Mouse (Mus musculus) 3134 (cell line): ENCODE data around the gene Ublcp1.

Experiments used
- DNase-seq: peaks from one replicate; pipeline ENCODE4 v3.0.0-alpha.2; 2011; ENCODE audit warnings: low spot score; ENCODE audit not compliant: insufficient read length; ENCODE audit errors: extremely low read depth

Ublcp1 gene

GRCm38 (mm10) chr11:44470432-44471336, at the start of gene Ublcp1:
Gene Ublcp1 (minus strand): TSS chr11:44470498.
- DNase-seq: peak; percentile 92

DNA sequence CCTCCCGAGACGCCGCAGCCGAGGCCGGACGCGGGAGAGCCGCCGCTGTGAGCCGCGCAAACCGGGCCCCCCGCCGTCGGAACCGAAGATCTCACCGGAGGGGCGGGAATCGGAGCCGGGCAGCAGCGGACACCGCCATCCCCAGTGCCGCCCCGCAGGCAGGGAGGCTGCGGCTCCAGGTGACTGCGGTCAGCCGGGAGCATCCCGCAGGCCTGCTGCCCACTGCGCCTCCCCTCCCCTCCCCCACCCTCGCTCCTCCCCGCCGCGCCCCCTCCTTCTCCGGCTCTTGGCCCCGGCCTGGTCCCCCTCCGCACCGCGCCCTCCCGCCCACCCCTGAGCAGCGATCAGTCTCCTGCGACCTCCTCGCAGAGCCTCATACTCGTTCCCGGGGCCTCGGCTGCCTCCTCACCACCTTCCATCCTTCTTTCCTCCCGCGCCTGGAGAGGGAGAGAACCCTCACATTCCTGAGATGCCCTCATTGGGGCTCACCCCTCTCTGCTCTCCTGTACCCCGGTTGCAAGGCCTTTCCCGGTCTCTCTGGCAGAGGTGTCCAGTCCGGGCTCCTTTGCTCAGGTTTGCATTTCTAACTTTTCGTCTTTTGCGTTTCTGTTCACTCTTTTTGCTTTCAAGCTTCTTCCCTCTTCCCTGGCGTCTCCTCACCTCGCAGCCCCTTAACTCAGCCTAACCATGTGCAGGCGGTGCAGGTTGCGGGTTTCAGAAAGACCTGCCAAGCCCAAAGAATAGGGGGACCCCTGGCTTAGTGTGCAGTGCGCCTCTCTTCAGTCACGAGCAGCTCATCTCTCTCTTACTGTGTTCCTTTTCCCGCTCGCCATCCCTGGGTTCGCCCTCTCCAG, 49.0 kb upstream of the Ublcp1 start:
- DNase-seq: peak; percentile 50

DNA sequence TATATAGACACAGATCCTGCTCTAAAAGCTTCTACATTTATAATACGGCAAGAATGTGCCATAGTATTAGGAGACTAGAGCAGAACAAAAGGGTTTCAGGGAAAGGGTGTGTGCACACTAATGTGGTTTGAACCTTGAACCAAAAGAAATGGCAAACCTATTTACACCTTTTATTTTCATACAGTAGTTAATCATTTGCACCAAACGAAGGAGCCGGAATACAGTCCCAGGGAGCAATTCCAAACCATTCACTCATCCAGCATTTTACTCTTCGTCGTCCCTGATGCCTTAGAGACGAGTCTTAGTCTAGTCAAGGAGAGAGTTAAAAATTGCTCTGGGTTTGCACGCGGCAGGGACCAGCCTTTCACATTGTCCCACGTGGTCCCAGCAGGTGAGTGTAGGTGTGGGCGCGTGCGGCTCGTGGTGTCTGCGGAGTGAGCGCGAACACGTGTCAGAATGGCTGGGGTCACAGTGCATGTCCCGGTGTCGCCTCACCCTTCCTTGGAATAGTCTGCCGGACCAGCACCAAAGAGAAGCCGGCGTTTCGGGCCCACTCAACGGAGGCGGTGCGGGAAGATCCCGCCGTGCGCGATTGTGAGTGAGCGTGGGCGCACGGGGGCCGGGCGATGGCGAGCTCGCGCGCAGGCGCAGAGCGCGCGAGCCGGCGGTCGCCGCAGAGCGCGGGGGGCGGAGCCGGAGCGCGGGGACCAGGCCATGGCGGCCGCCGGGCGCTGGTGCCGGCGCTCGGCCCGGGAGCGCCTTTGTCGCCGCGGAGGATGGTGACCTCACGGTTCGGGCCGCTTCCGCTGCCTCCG, 48.2 kb upstream of the Ublcp1 start, which contains the start of gene Rnf145:
Rnf145 (plus strand) TSS at position 684 of the 815 bp plus-strand sequence.
- DNase-seq: peak; percentile 77

- DNase-seq: peak; percentile 13
Measured at GRCm38 (mm10) chr11:44517561-44518280, 47.4 kb upstream of the Ublcp1 start.

DNA sequence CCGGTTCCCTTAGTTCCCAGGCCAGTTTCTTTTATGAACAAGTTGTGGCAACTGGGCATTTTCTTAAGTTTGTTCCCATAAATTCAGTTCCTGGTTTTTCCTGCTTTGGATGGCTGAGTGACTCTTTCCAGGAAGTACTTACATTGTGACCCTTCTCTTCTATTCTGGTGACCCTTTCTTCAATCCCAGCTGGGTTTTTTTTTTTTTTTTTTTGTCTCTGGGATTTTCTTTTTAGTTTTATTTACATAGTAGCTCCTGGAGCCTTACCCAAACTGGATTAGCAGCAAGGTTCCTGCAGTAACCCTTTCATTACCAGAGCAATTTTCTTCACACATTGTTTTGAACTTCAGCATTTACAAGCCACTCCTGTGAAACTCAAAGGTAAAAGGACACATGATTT, 46.1 kb upstream of the Ublcp1 start:
- no peak for DNase-seq

- DNase-seq: no peak
Measured at GRCm38 (mm10) chr11:44514666-44515065, 44.4 kb upstream of the Ublcp1 start.

DNA sequence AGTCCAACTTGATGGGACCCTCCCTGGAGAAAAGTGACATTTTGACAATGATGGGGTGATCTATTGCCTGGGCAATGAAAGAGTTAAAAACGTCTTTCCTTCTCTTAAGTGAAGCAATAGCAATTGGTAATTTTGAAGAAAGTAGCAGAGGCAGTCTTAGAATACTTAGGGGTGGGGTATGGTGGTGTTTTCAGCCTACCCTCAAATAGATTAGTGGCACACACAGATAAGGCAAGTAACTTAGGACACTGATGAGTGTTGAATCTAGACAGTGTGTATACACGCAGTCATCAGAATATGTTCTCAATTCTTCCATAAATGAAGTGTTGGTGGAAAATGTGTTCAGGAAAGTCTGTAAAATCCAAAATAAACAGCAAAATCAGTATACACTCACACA, 42.7 kb upstream of the Ublcp1 start:
- no peak for DNase-seq

- DNase-seq: no peak
Measured at GRCm38 (mm10) chr11:44512044-44513025, 42.0 kb upstream of the Ublcp1 start.

GRCm38 (mm10) chr11:44510371-44510770, 40.1 kb upstream of the Ublcp1 start:
- no peak for DNase-seq

GRCm38 (mm10) chr11:44509906-44510305, 39.6 kb upstream of the Ublcp1 start:
- DNase-seq: no peak

GRCm38 (mm10) chr11:44508876-44509275, 38.6 kb upstream of the Ublcp1 start:
- no peak for DNase-seq

GRCm38 (mm10) chr11:44504761-44505160, 34.5 kb upstream of the Ublcp1 start:
- no peak for DNase-seq

GRCm38 (mm10) chr11:44504146-44504545, 33.8 kb upstream of the Ublcp1 start:
- DNase-seq: no peak

DNA sequence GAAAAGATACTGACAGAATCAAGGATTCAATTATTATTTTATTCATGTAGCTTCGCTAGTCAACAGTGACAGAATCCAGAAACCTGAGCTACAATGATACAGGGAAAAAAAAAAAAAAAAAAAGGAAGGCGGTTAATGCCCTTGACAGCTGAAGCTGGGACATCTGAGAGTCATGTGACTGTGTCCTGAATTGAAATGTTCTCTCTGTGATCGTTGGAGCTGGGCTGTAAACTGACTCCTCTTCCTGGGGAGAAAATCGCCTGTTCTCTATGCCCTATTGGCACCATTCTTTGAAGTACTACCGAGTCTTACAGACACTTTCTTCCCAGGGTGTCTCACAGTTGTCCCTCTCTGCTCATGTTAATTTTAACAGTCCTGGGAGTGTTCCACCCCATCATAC, 32.6 kb upstream of the Ublcp1 start:
- DNase-seq: no peak

- no peak for DNase-seq
Measured at GRCm38 (mm10) chr11:44501477-44501876, 31.2 kb upstream of the Ublcp1 start.

DNA sequence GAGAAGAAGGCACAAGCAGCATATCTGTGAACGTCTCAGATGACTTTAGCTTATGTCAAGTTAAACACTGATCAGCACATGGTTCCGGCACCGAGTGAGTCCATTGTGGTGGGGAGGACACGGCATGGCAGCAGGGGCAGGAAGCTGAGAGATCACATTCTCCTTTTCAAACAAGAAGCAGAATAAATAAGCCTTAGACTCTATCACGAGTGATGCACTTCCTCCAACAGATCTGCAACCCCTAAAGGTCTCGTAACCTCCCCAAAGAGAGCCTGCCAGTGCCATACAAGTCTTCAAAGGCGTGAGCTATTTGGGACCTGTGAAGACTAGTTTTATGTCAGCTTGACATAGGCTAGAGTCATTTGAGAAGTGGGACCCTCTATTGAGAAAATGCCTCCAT, 30.7 kb upstream of the Ublcp1 start:
- DNase-seq: no peak

DNA sequence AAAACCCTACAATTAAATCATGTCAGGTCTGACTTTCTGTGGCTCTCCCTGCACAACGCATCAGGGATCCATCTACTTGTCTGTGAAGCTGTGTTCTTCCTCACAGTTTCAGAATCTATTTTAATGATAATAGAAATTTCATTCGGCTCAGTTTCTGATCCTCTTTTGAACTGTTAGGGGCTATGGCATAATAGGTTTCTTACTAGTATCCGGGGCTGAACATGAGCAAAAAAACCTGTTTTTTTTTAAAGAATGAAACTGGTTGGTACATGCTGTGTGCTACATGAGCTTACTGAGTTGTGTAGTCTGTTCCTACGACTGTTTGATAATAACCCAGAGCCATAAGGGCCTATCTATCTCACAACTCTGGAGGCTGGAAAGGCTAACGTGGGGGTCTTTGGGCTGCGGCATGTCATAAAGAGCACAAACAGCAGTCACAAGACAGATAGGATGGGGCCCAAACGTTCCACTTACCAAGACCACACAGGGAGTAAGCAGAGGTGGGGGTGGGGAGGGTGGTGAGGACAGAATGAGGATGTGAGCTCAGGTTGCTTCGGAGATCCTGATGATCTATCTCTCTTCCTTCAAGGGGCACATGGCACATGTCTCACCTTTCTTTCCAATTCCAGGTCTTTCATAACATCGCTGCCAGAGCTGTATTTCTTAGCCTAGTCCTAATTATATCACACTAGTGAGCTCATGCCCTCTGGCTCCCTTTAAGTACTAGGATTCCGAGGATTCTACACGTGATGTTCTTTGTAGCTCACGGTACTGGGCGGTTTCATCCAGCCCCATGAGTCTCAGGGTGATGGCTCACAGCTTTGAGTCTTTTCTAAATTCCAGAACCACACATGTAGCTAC, 28.3 kb upstream of the Ublcp1 start:
- DNase-seq: no peak

- no peak for DNase-seq
Measured at GRCm38 (mm10) chr11:44496217-44496616, 25.9 kb upstream of the Ublcp1 start.
